Mouse (Mus musculus) ES-E14 (cell line): Measurements from ENCODE around the gene Snapc5. TPM values are rescaled to one million over a fixed set of nuclear protein-coding genes. Genes with fewer than 3 reads are reported as not detected.

Experiments
- DNase-seq: peaks from one replicate; pipeline ENCODE4 v3.0.0-alpha.2; 2013; ENCODE audit warnings: low read depth, low spot score
- H3K27ac ChIP-seq: 2 replicates; pipeline ENCODE4 v1.5.1; 2012; ENCODE audit warnings: low read depth, mild to moderate bottlenecking, low read length, moderate library complexity, mixed read lengths; ENCODE audit not compliant: poor library complexity, insufficient read depth, severe bottlenecking
- H3K36me3 ChIP-seq: 2 replicates; pipeline ENCODE4 v1.6.1; 2012; ENCODE audit warnings: mild to moderate bottlenecking, low read length, moderate library complexity, mixed read lengths; ENCODE audit not compliant: control insufficient read depth, poor library complexity, insufficient read depth, severe bottlenecking
- H3K4me1 ChIP-seq, 2 experiments: fragments of 150-350 bp in 1 of 2; sonication (generic) in 1 of 2; 2 replicates each; pipeline ENCODE4 v1.6.1; 2012; ENCODE audit warnings: low read length in 2 of 2, mild to moderate bottlenecking in 1 of 2, mixed read lengths in 1 of 2; ENCODE audit not compliant: control insufficient read depth in 2 of 2, insufficient read depth in 2 of 2, poor library complexity in 1 of 2
- H3K4me3 ChIP-seq, 2 experiments: fragments of 150-350 bp in 1 of 2; sonication (generic) in 1 of 2; 2 replicates each; pipeline ENCODE4 v1.5.1; 2012; ENCODE audit warnings: low read length in 2 of 2, low read depth in 1 of 2, mild to moderate bottlenecking in 1 of 2, mixed read lengths in 1 of 2; ENCODE audit not compliant: insufficient read depth in 1 of 2, poor library complexity in 1 of 2, severe bottlenecking in 1 of 2
- H3K9ac ChIP-seq: 2 replicates; pipeline ENCODE4 v1.6.1; 2012; ENCODE audit warnings: low read depth, mild to moderate bottlenecking, low read length, mixed read lengths; ENCODE audit not compliant: poor library complexity, insufficient read depth, severe bottlenecking
- H3K9me3 ChIP-seq: fragments of 150-350 bp; sonication (generic); 2 replicates; pipeline ENCODE4 v1.6.1; 2012; ENCODE audit warnings: low read depth, mild to moderate bottlenecking, low read length; ENCODE audit not compliant: control insufficient read depth, insufficient read depth
- CHD2 ChIP-seq: IDR thresholded peaks from 2 replicates; pipeline ENCODE4 v1.6.1; 2014; ENCODE audit warnings: mild to moderate bottlenecking, low read depth, low read length, inconsistent platforms
- HCFC1 ChIP-seq: IDR thresholded peaks from 2 replicates; pipeline ENCODE4 v1.6.1; 2012; ENCODE audit warnings: low read length, inconsistent platforms, borderline replicate concordance; ENCODE audit not compliant: insufficient read depth
- MAFK ChIP-seq: IDR thresholded peaks from 2 replicates; pipeline ENCODE4 v1.6.1; 2014; ENCODE audit warnings: mild to moderate bottlenecking, low read depth, low read length, inconsistent platforms; ENCODE audit not compliant: insufficient read depth
- ZC3H11A ChIP-seq: IDR thresholded peaks from 2 replicates; pipeline ENCODE4 v1.6.1; 2012; ENCODE audit warnings: low read depth, mild to moderate bottlenecking, inconsistent platforms, low read length, borderline replicate concordance
- ZNF384 ChIP-seq: IDR thresholded peaks from 2 replicates; pipeline ENCODE4 v1.6.1; 2012; ENCODE audit warnings: low read depth, low read length, inconsistent platforms
- in situ Hi-C, 2 experiments: fragments of 600-800 bp; cut with MboI; formaldehyde crosslinking; loops; one replicate each; pipeline ENCODE4 v1.15.1; 2025; ENCODE audit warnings: low sequenced_read_pairs in 2 of 2, inconsistent platforms in 1 of 2; ENCODE audit not compliant: unreplicated experiment in 2 of 2
- total RNA-seq: library from RNA; depleted of rRNA; stranded (reverse); fragments of 300-350 nt; gene quantifications from 2 replicates; pipeline ENCODE4 v1.2.3, GENCODE M21; 2012

Gene Snapc5
- total RNA-seq, 1 experiment: 17.1 TPM

DNA sequence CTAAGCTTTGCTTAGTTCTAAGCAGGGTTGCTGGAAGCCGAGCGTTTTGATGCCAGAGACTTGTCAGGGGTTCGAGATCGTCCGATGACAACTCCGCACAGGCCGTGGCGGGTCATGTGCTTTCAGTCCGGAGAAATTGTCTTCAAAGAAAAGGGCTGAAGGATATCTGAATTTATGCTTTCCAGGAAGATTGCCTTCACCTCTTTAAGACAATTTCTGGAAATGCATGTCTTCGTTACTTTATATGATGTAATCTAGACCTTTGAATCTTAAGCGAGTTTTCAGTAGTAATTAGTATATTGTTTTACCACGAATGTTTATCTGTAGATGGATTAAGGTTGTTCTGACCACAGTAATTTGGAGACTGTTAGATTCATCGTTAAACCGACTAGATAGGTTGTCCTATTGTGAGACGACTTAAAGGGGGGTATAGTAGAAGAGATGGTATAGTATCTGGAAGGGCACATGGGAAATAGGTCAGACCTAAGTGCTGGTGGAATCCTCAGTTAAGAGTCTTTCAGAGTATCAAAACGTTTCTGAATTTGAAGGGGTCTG lies 5.3 kb upstream of the Snapc5 start:
- in situ Hi-C loops: no loop called here
- TF ChIP-seq CHD2 (no peak), MAFK (no peak), ZNF384 (no peak), ZC3H11A (no peak), HCFC1 (no peak; the same call in 1 of the 2 replicates)
- H3K27ac ChIP-seq: peak overlapping the region; percentile 99
- H3K4me1 ChIP-seq: peaks cover 0 to 2% of the 10 kb centered on the region in 2 experiments; a peak in 2 of 4 replicates
- H3K4me3 ChIP-seq: peak overlapping the region; percentile 83 to 100
- peaks cover 38% of the 10 kb centered on the region for H3K36me3 ChIP-seq
- DNase-seq: no peak
- peak overlapping the region; percentile 100 for H3K9ac ChIP-seq
- no peaks in the 10 kb centered on the region for H3K9me3 ChIP-seq

DNA sequence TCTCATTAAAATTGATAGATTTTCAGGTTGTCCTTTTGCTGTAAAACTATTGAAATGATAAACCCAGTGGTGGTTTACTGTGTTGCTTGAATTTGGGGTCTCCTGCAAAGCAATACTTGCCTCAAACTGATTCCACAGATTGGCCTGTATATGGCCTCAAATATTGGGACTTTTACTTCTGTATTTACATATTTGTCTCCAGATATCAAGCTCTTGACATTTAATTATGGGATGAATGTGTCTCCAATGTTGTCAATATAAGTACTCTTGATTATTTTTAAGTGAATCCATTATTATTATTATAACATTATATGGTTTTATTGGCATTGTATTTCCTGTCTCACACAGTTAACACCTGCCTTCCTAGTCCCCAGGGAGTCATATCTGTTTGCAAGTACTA lies 4.7 kb upstream of the Snapc5 start:
- no peak for DNase-seq
- Histone ChIP-seq H3K9ac (peak overlapping the region; percentile 100; the same call in 1 of the 2 replicates), H3K36me3 (peaks cover 38% of the 10 kb centered on the region), H3K4me1 (peaks cover 0 to 2% of the 10 kb centered on the region in 2 experiments; a peak in 2 of 4 replicates), H3K27ac (peak overlapping the region; percentile 99; the same call in 1 of the 2 replicates), H3K9me3 (no peaks in the 10 kb centered on the region), H3K4me3 (peak overlapping the region; percentile 83 to 100)
- TF ChIP-seq HCFC1: no peak
- TF ChIP-seq MAFK: no peak
- no peak for TF ChIP-seq ZNF384
- no peak for TF ChIP-seq ZC3H11A
- TF ChIP-seq CHD2: no peak
- in situ Hi-C loops: no loop called here

DNA sequence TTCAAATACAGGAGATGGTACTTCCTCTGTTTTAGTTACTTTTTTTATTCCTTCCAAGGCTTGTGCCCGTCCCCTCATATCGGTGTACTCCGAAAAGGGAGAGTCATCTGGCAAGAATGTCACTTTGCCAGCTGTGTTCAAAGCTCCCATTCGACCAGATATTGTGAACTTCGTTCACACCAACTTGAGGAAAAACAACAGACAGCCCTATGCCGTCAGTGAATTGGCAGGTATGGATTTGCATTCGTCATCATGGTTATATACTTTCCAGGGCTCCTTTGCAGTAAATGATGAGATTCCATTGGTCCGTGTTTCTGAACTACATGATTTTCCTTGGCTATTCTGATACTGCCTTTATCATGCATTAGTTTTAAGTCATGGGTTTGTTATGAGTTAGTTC lies 4.3 kb upstream of the Snapc5 start:
- Histone ChIP-seq H3K4me3 (peak overlapping the region; percentile 83 to 100), H3K9ac (peak overlapping the region; percentile 80), H3K4me1 (peaks cover 0 to 2% of the 10 kb centered on the region in 2 experiments; a peak in 2 of 4 replicates), H3K36me3 (peaks cover 38% of the 10 kb centered on the region), H3K27ac (no peak overlapping the region), H3K9me3 (no peaks in the 10 kb centered on the region)
- in situ Hi-C loops: no loop called here
- TF ChIP-seq ZNF384: no peak
- TF ChIP-seq CHD2: no peak
- TF ChIP-seq ZC3H11A: no peak
- no peak for TF ChIP-seq MAFK
- no peak for TF ChIP-seq HCFC1
- DNase-seq: no peak

DNA sequence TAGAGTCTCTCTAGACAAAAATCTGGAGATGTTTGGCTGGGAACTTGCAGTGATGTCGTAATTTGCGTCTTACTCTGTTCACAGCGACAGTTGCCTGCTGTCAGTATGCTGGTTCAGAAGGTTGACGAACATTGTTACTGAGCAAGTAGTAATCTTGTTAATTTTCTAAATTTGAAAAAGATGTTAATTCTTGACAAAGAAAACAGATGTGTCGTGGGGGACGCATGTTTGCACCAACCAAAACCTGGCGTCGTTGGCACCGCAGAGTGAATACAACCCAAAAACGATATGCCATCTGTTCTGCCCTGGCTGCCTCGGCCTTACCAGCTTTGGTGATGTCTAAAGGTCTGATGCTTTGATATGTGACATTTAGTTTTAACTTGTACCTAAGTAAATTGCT lies 3.7 kb upstream of the Snapc5 start:
- DNase-seq: no peak
- peak overlapping the region; percentile 80; the same call in 1 of the 2 replicates for H3K9ac ChIP-seq
- H3K4me1 ChIP-seq: peaks cover 0 to 2% of the 10 kb centered on the region in 2 experiments; a peak in 2 of 4 replicates
- TF ChIP-seq HCFC1: no peak
- no peak for TF ChIP-seq MAFK
- TF ChIP-seq ZNF384: no peak
- TF ChIP-seq CHD2: no peak
- no peak for TF ChIP-seq ZC3H11A
- no peak overlapping the region for H3K27ac ChIP-seq
- in situ Hi-C loops: no loop called here
- peak overlapping the region; percentile 83 to 100 for H3K4me3 ChIP-seq
- H3K9me3 ChIP-seq: no peaks in the 10 kb centered on the region
- peaks cover 38% of the 10 kb centered on the region for H3K36me3 ChIP-seq
